Mouse (Mus musculus): ENCODE results near the gene Slc27a2. TPM values are rescaled to one million over a fixed set of nuclear protein-coding genes. Genes with fewer than 3 reads are reported as not detected.
"Not testable (repeated sequence)": the region's sequence is repeated elsewhere in the genome, so short reads cannot be mapped to it uniquely, and the experiment has no call there.

Gene Slc27a2
- polyA plus RNA-seq, 3 experiments from 2014 or later, result not detected

DNA sequence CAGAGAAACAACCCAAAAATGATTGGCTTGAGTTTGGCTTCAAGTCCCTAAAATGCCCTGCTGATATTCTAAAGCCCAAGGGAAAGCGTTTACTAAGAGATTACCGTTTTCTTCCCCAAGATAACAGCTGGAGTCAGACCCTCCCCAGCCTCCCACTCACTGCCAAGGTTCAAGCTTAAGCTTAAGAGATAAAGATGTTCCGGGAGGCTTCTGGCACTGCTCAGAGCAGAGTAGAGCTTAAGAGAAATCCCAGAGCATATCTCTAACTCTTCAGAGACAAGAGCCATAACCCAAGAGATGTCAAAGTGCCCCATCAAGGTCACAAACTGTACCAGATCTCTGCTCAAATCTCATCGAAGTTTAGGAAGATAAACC, 54.5 kb downstream of the Slc27a2 start:
- ATAC-seq, result no peak

DNA sequence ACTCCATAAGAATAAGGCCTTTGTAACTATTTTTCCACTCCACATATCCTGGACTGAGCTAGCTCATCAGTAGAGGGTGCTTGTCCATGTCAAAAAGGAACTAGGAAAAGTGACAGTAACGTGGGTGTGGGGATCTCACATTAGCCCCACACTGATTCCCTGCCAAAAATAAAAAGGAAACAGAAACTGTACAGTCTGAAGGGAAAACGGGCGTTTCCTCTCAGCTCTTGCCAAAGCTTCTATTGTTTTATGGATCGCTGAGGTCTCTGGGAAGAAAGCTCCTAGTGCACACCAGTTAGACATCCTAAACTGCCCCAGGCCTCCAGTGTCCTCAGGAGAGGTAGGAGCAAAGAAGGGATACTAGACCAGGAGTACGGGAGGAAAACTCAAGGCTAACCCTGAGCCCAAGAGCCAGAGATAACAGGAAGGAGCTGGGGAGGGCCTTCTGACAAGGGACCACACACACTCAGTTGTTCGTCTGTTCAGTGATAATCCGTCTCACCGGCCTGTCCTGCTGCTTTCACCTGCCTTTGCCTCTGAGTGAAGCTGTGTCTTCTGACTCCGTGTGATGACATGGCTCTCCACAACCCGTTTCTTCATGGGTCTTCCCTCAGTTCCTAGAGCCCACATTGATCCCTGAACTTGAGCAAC, 55.5 kb downstream of the Slc27a2 start:
- no peak for ATAC-seq

DNA sequence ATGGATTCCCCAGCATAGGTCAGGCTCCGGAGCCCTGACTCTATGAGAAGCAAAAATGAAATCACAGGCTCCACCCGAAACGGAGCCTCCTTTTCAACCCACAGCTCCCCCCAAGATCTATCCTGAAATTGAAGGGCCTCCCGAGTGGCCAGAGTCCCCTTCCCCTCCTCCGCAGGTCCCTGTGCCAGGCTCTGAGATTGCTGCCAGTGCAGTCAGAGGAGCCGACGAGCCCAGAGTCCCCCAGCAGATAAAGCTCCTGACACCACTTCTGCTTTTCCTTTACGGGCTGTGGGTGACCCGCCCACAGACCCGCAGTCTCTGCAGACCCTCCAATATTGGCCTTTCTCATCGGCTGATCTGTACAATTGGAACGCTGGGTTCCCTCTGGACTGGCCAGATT, 57.4 kb downstream of the Slc27a2 start:
- ATAC-seq, result not testable (repeated sequence)

DNA sequence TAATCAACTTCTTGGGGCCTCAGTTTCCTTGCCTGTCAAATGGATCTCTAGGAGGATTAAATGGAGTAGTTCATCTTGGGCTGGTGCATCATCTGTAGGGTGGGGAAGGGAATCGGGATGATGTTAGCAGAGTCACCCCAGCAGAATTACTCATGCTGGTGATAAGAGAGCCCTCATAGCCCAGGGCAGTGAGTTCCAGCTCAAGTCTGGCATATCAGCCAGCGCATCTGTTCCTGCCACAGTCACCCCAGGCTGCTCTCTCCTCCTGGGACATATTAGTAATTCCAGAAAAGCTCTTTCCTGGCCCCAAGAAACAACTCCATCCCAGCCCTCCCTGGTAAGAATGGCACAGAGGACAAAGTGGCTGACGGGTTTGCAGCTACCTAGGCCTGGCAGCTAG, 63.1 kb downstream of the Slc27a2 start:
- no peak for ATAC-seq

DNA sequence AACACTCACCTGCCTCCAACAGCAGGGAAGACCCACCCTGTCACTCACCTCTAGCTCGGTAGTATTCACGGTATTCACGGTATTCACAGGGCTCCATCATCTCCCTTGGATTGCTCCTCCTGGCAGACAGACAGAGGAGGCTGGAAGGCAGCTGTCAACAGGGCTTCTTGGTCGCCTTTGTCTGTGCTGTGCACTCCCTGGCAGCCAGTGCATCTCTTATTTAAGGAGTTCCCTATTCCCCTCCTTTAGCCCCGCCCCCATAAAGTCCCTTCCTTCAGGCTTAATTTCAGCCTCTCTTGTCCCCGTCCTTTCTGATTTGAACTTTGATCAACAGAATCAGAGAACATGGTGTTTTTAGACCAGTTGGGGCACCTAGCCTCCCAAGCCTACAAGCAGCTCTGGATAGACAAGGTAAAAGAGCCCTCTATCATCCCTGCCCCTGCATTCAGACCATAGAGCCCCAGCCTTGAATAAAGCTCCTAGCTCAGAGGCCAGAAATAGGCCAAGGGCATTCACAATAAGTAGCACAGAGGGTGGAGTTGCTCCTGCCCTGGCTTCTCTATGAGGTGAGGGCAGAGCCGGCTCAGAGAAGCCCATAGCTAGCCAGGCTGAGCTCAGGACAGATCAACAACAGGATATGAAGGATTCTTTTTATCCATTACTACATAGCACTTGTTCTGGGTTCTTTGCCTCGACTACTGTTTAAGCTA, 66.4 kb downstream of the Slc27a2 start:
- no peak for ATAC-seq

DNA sequence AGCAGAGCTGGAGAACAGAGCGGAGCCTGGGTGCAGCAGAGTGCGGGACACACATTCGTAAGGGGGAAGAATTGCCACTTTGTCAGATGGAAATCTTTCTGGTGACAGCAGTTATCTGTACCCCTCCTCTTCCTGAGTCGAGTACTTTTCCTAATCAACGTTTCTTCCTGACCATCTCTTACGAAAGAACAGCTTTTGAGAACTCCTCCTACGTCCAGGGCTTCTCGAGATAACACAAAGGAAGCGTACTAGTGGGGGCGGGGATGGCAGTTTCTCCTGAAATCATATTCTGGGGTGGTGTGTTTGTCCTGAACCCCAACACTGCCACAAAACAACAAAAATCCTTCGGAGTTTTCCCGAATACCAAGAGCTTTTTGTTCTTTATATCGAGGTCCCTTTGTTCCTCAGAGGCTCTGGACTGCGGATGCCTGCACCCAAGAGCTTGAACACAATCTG, 67.1 kb downstream of the Slc27a2 start, which contains the start of gene Hdc:
Gene Hdc (minus strand): TSS at position 51 of the 456 bp plus-strand sequence.
- no peak for ATAC-seq

DNA sequence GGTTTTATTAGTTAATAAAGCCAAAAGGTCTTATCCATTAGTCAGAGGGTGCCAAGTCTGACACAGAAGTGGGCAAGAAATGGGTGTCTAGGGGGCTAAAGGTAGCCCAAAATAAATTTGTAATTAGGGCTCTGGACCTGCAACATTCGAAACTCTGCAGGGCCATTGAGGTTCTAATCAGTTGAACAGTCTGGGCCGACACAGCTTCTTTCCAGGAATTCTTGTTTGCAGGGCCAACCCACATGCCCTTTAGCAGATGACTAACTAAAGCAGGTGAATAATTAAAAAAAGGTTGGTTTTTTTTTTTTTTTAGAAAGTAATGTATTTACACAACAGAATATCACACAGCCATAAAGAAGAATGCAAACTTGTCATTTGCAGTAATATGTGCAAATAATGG, 70.2 kb downstream of the Slc27a2 start:
- ATAC-seq, result no peak

DNA sequence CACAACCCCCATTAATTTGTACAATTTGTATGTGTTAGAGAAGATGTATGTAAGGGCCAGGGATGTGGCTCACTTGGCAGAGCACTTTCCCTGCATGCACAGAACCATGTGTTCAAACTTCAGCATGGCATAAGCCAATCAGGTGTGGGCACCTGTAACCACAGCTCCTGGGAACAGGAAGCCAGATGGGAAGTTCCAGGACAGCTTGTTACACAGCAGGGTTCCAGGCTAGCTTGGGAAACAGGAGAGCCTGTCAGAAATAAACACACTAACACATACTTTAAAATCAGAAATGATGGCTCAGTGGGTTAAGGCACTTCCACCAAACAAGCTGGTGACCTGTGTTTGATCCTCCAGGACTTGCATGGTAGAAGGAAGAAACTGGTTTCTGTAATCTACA, 70.9 kb downstream of the Slc27a2 start:
- ATAC-seq, result no peak

DNA sequence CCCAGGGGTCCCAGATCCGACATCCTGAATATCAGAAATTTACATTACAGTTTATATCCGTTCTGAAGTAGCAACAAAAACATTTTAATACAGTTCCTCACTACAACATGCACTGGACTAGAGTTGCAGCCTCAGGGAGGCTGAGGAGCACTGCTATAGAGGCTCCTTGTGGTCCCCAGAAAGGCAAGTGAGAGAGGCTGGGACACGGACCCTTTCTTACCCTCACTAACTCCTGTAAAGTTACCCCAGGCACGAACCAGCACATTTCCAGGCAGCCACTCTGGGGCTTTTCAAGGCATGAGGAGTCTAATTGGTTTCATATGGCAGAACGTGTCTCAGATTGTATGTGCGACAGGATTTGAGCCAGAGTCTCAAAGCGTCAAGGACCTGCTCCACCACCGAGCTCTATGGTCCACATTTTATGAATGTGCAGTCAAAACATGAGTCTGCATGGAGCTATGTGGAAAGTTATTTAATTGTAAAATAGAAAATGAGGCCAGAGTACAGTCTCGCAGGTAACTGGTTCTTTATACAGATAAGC, 76.3 kb downstream of the Slc27a2 start:
- no peak for ATAC-seq

- ATAC-seq, result no peak
Observed at GRCm38 (mm10) chr2:126633165-126633564, 81.0 kb downstream of the Slc27a2 start.

- ATAC-seq, result peak; percentile 91
Observed at GRCm38 (mm10) chr2:126635939-126636823, 84.0 kb downstream of the Slc27a2 start.

Other genes with a start within 250 kb of the Slc27a2 start
- 1 to 10 TPM in 1 of 3 experiments, under 1 TPM in 2; 0.21 to 7.4 (median 0.91) TPM for gene Atp8b4, start 51.7 kb upstream of the Slc27a2 start, polyA plus RNA-seq (2017; shearing (Covaris generic))
- 1 to 10 TPM in 1 of 3 experiments, under 1 TPM in 2; 0.96 to 2.1 (median 0.97) TPM for gene Hdc, start 66.9 kb downstream of the Slc27a2 start, polyA plus RNA-seq (2017; shearing (Covaris generic))
- 10 to 100 TPM; 53.4 to 72.2 (median 57.8) TPM for gene Gabpb1, start 123.9 kb downstream of the Slc27a2 start, polyA plus RNA-seq (2017; shearing (Covaris generic))
- 10 to 100 TPM; 36.8 to 44.7 (median 42.2) TPM for gene Usp8, start 154.9 kb downstream of the Slc27a2 start, polyA plus RNA-seq (2017; shearing (Covaris generic))
- gene Usp50, start 231.1 kb downstream of the Slc27a2 start, polyA plus RNA-seq (2017; shearing (Covaris generic)), result 1 to 10 TPM; 4.4 to 9.9 (median 9.1) TPM